Mouse (Mus musculus): ENCODE data around the gene Strn4. TPM values are rescaled to one million over a fixed set of nuclear protein-coding genes. Genes with fewer than 3 reads are reported as not detected.

Strn4 gene
- total and polyA plus RNA-seq, 3 experiments, result 46.0 to 74.5 (median 63.5) TPM

GRCm38 (mm10) chr7:16843441-16844171 lies 27.9 kb downstream of the Strn4 start:
- in situ Hi-C loops (cut with MboI; ENCODE audit: low pct_ligation_motif_present, low pct_unique_long_range_greater_than_20kb, low sequenced_read_pairs), result no loop called here
- peak overlapping the region; percentile 88 for H3K4me2 ChIP-seq (ENCODE audit: insufficient read depth, low read depth, poor library complexity, severe bottlenecking)
- no peak for DNase-seq (ENCODE audit: extremely low read depth)
- H3K79me2 ChIP-seq (replicated peaks; ENCODE audit: control insufficient read depth, extremely low read depth, insufficient read depth, poor library complexity, severe bottlenecking), result peaks cover 24% of the 10 kb centered on the region
- peaks cover 24 to 54% of the 10 kb centered on the region in 2 experiments for H3K4me1 ChIP-seq (ENCODE audit: control insufficient read depth in 1 of 2, insufficient read depth in 2 of 2)
- H3K4me3 ChIP-seq (replicated peaks in 1 of 3; ENCODE audit: low read depth in 2 of 3, low read length in 2 of 3, poor library complexity in 1 of 3), result peak overlapping the region; percentile 82 to 97 (median 86)
- no peaks in the 10 kb centered on the region for H3K27me3 ChIP-seq (replicated peaks)
- dilution Hi-C loops (cut with MboI; ENCODE audit: extremely low pct_ligation_motif_present, extremely low pct_unique_long_range_greater_than_20kb, low sequenced_read_pairs), result no loop called here
- H3K27ac ChIP-seq (ENCODE audit: insufficient read depth, low read depth), result peak overlapping the region; percentile 91
- H3K9ac ChIP-seq (ENCODE audit: insufficient read depth, low read depth), result peak overlapping the region; percentile 93
- no peaks in the 10 kb centered on the region for H3K9me3 ChIP-seq (replicated peaks; ENCODE audit: low read length)
- peak; percentile 29; the same call in 1 of the 2 replicates for TF ChIP-seq SIN3A (IDR thresholded peaks at IDR 0.05; ENCODE audit: low read length)
- TF ChIP-seq TCF12 (IDR thresholded peaks at IDR 0.05; ENCODE audit: low read depth, low read length), result 0 out of 2 replicates have a peak, but pooled peaks have one; percentile 30
- TF ChIP-seq ELF1 (IDR thresholded peaks at IDR 0.05; ENCODE audit: low read depth, low read length), result no peak
- TF ChIP-seq POLR2A (IDR thresholded peaks at IDR 0.05; ENCODE audit: low read depth, low read length), result peak; percentile 15; the same call in 1 of the 2 replicates
- peaks cover 33 to 53% of the 10 kb centered on the region in 2 experiments for H3K36me3 ChIP-seq (replicated peaks in 1 of 2; ENCODE audit: control insufficient read depth in 1 of 2, insufficient read depth in 1 of 2, low read length in 1 of 2)

GRCm38 (mm10) chr7:16844696-16845071 lies 29.0 kb downstream of the Strn4 start:
- peak overlapping the region; percentile 93 for H3K9ac ChIP-seq (ENCODE audit: insufficient read depth, low read depth)
- dilution Hi-C loops (cut with MboI; ENCODE audit: extremely low pct_ligation_motif_present, extremely low pct_unique_long_range_greater_than_20kb, low sequenced_read_pairs) (no loop called here), in situ Hi-C loops (cut with MboI; ENCODE audit: low pct_ligation_motif_present, low pct_unique_long_range_greater_than_20kb, low sequenced_read_pairs) (no loop called here)
- TF ChIP-seq RCOR1 (conservative IDR thresholded peaks at IDR 0.05; ENCODE audit: low read depth, low read length), result no peak
- TF ChIP-seq MYC (IDR thresholded peaks at IDR 0.05; ENCODE audit: low read depth, low read length), result no peak
- no peak for TF ChIP-seq SIN3A (IDR thresholded peaks at IDR 0.05; ENCODE audit: low read length)
- no peak for TF ChIP-seq CHD1 (IDR thresholded peaks at IDR 0.05; ENCODE audit: low read depth, low read length)
- TF ChIP-seq JUND (conservative IDR thresholded peaks at IDR 0.05; ENCODE audit: low read depth, low read length), result no peak
- TF ChIP-seq JUN (IDR thresholded peaks at IDR 0.05; ENCODE audit: insufficient read depth, low read depth, low read length), result no peak
- no peak for TF ChIP-seq POLR2AphosphoS2 (IDR thresholded peaks at IDR 0.05; ENCODE audit: low read depth, low read length)
- no peak for TF ChIP-seq NELFE (IDR thresholded peaks at IDR 0.05; ENCODE audit: low read depth, low read length)
- peak overlapping the region; percentile 88 for H3K4me2 ChIP-seq (ENCODE audit: insufficient read depth, low read depth, poor library complexity, severe bottlenecking)
- H3K9me3 ChIP-seq (replicated peaks; ENCODE audit: low read length), result no peaks in the 10 kb centered on the region
- H3K27ac ChIP-seq (ENCODE audit: insufficient read depth, low read depth), result peak overlapping the region; percentile 51; the same call in 1 of the 2 replicates
- H3K27me3 ChIP-seq (replicated peaks), result no peaks in the 10 kb centered on the region
- H3K4me3 ChIP-seq (replicated peaks in 1 of 3; ENCODE audit: low read depth in 2 of 3, low read length in 2 of 3, poor library complexity in 1 of 3), result peak overlapping the region; percentile 71 to 97 (median 82)
- peaks cover 20 to 44% of the 10 kb centered on the region in 2 experiments for H3K4me1 ChIP-seq (ENCODE audit: control insufficient read depth in 1 of 2, insufficient read depth in 2 of 2)
- peaks cover 24% of the 10 kb centered on the region for H3K79me2 ChIP-seq (replicated peaks; ENCODE audit: control insufficient read depth, extremely low read depth, insufficient read depth, poor library complexity, severe bottlenecking)
- DNase-seq (ENCODE audit: extremely low read depth), result no peak
- peaks cover 32 to 52% of the 10 kb centered on the region in 2 experiments for H3K36me3 ChIP-seq (replicated peaks in 1 of 2; ENCODE audit: control insufficient read depth in 1 of 2, insufficient read depth in 1 of 2, low read length in 1 of 2)

Data from CH12.LX (cell line).